Mouse (Mus musculus): ENCODE results near the gene Hipk2. TPM values are rescaled to one million over a fixed set of nuclear protein-coding genes. Genes with fewer than 3 reads are reported as not detected.

Gene Hipk2
- total and polyA plus RNA-seq, 3 experiments: 3.9 to 85.1 (median 14.1) TPM

DNA sequence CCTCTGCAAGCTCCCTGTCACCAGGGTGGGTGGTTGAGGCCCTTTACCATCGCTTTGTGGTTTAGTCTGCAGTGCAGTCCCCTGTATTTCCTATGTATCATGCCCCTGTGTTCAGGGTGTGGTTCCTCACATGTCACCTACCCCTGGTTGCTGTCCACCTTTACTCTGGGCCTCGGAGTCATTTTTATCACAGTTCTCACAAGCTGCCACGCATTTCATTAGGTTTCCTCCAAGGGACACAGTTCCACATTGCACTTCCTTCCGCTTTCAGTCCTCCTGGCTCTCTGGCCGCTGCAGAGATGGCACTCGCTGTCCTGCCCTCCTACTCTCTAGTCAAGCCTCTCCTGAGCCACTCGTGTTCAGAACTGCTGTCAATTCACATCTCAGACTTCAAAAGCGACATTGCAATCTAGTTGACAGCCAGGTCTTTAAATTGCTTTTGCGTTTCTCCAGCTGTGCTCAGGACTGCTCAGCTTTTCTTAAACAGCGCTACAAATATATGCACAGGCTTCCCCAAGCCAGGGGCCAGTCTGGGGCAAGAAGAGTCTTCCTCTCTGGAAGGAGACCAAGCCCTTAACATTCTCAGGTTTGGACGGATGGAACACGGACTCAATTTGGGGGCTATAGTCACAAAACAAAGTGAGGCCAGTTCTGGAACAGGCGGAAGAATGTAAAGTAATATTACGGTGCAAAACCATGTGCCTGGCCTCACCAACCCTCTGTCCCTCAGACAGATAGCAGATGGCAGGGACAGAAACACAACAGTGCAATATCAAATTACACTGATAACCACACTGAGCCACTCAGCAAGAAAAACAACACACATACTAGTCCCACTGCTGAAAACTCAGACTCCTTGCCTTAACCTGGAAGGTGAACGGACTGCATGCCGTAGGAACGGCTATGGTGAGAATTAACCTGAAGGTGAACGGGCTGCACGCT lies 161.7 kb downstream of the Hipk2 start:
- no peak overlapping the region for H3K4me3 ChIP-seq (ENCODE audit: control insufficient read depth in 1 of 2, insufficient read depth in 1 of 2, low read depth in 2 of 2, low read length in 2 of 2)
- 0 out of 2 replicates have a peak, but pooled peaks have one; percentile 26 for TF ChIP-seq MYC (IDR thresholded peaks at IDR 0.05; ENCODE audit: low read depth, low read length)
- TF ChIP-seq MXI1 (IDR thresholded peaks at IDR 0.05; ENCODE audit: low read depth, low read length): peak; percentile 76
- peak; percentile 29; the same call in 1 of the 2 replicates for TF ChIP-seq ETS1 (IDR thresholded peaks at IDR 0.05; ENCODE audit: low read depth, low read length)
- TF ChIP-seq RCOR1 (IDR thresholded peaks at IDR 0.05; ENCODE audit: low read depth, low read length): no peak
- TF ChIP-seq SIN3A (IDR thresholded peaks at IDR 0.05; ENCODE audit: low read length): peak; percentile 54
- TF ChIP-seq MAX (IDR thresholded peaks at IDR 0.05; ENCODE audit: low read length): peak; percentile 42; the same call in 1 of the 2 replicates
- TF ChIP-seq ELF1 (IDR thresholded peaks at IDR 0.05; ENCODE audit: low read depth, low read length): no peak
- peak; percentile 59 for TF ChIP-seq GATA1 (IDR thresholded peaks at IDR 0.05; ENCODE audit: low read depth, low read length)
- H3K79me2 ChIP-seq (ENCODE audit: control insufficient read depth, insufficient read depth, low read length, poor library complexity): no peaks in the 10 kb centered on the region
- H3K36me3 ChIP-seq (ENCODE audit: control insufficient read depth in 1 of 2, insufficient read depth in 2 of 2, low read length in 2 of 2): peaks cover 0 to 4% of the 10 kb centered on the region in 2 experiments; a peak in 2 of 4 replicates
- H3K4me1 ChIP-seq (ENCODE audit: control insufficient read depth in 1 of 2, insufficient read depth in 2 of 2, low read length in 2 of 2): peaks cover 3 to 10% of the 10 kb centered on the region in 2 experiments; a peak in 3 of 4 replicates
- H3K27ac ChIP-seq (ENCODE audit: control insufficient read depth, low read depth, low read length): peak overlapping the region; percentile 10; the same call in 1 of the 2 replicates
- no peaks in the 10 kb centered on the region for H3K27me3 ChIP-seq (ENCODE audit: control insufficient read depth in 1 of 2, insufficient read depth in 2 of 2, low read length in 2 of 2)
- no peaks in the 10 kb centered on the region for H3K9me3 ChIP-seq (replicated peaks; ENCODE audit: insufficient read depth, low read length)
- peak; percentile 42 for DNase-seq (ENCODE audit: low read depth, low spot score)
- H3K9ac ChIP-seq (ENCODE audit: control insufficient read depth, low read depth, low read length, poor library complexity, severe bottlenecking): no peak overlapping the region

DNA sequence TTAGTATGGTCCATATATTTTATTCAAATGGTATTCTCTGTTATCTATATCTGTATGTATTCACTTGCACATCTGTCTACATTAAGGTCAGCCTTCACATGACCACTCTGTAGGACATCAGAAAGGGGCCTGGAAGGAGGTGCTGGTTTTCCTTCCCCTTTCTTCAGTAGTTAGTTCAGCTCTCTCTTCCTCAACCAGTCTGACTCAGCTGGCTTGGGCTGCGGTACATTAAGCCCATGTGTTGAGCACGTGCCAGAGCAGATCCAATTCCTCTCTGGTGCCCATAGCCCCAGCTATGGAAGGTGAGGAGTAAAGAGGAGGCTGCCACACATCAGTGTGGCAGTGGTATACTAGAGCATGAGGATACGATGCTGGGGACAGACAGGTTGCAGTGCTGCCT lies 165.5 kb downstream of the Hipk2 start:
- peaks cover 3 to 14% of the 10 kb centered on the region in 2 experiments for H3K4me1 ChIP-seq (ENCODE audit: control insufficient read depth in 1 of 2, insufficient read depth in 2 of 2, low read length in 2 of 2)
- TF ChIP-seq CHD1 (IDR thresholded peaks at IDR 0.05; ENCODE audit: low read depth, low read length) (no peak), POLR2AphosphoS5 (IDR thresholded peaks at IDR 0.05; ENCODE audit: borderline replicate concordance, low read depth, low read length) (no peak), JUND (IDR thresholded peaks at IDR 0.05; ENCODE audit: low read depth, low read length) (no peak), POLR2AphosphoS2 (IDR thresholded peaks at IDR 0.05; ENCODE audit: low read length) (no peak), ELF1 (IDR thresholded peaks at IDR 0.05; ENCODE audit: low read depth, low read length) (no peak), NRF1 (IDR thresholded peaks at IDR 0.05; ENCODE audit: insufficient read depth, low read depth, low read length, poor library complexity, severe bottlenecking) (no peak), BHLHE40 (IDR thresholded peaks at IDR 0.05; ENCODE audit: borderline replicate concordance, low read depth, low read length) (no peak), ZKSCAN1 (IDR thresholded peaks at IDR 0.05; ENCODE audit: low read depth, low read length) (no peak), CHD2 (IDR thresholded peaks at IDR 0.05; ENCODE audit: low read length) (no peak)
- no peaks in the 10 kb centered on the region for H3K79me2 ChIP-seq (ENCODE audit: control insufficient read depth, insufficient read depth, low read length, poor library complexity)
- H3K9me3 ChIP-seq (replicated peaks; ENCODE audit: insufficient read depth, low read length): no peaks in the 10 kb centered on the region
- no peaks in the 10 kb centered on the region for H3K27me3 ChIP-seq (ENCODE audit: control insufficient read depth in 1 of 2, insufficient read depth in 2 of 2, low read length in 2 of 2)
- peaks cover 0 to 10% of the 10 kb centered on the region in 2 experiments; a peak in 2 of 4 replicates for H3K36me3 ChIP-seq (ENCODE audit: control insufficient read depth in 1 of 2, insufficient read depth in 2 of 2, low read length in 2 of 2)
- no peak for DNase-seq (ENCODE audit: low read depth, low spot score)
- H3K27ac ChIP-seq (ENCODE audit: control insufficient read depth, low read depth, low read length): no peak overlapping the region
- no peak overlapping the region for H3K9ac ChIP-seq (ENCODE audit: control insufficient read depth, low read depth, low read length, poor library complexity, severe bottlenecking)
- H3K4me3 ChIP-seq (ENCODE audit: control insufficient read depth in 1 of 2, insufficient read depth in 1 of 2, low read depth in 2 of 2, low read length in 2 of 2): no peak overlapping the region
